26 mouse cellular contexts compared by ENCODE assay signal in the genomic region with DNA sequence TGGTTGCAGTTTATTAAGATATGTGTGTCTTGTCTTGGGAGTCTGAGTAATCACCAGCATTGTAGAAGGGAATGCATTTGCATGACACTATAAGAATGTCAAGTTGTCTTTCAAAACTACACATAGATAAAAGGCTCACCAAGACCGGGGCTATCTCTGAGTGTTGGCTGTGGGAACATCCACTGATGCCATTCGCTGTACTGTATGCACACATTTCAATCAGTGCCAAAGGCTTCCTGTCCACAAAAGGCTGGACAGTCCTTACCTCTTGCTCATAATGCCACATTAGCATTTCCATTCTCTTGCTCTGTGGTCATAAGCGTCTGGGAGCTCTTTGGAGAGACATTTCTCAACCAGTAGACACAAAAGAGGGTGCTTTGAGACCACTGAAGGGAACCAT.
DNase-seq lines count a peak whose midpoint lies in the region; ATAC-seq and TF ChIP-seq lines count a peak whose summit lies in the region.
"Had no signal": no experiment of that assay in that cellular context is flagged by ENCODE, and none has a peak within 500 bp of the region (broad histone marks: within the 10 kb centered on the region; RNA-seq: fewer than 3 reads in every experiment).

No protein-coding gene starts in this region.

- no peak for TF ChIP-seq CTCF in hindbrain, postnatal 0 days (IDR thresholded peaks at IDR 0.05; ENCODE audit: low read depth)

- DNase-seq in forebrain, embryonic 11.5 days (ENCODE audit: low spot score), result no peak
- no peak for DNase-seq in forebrain, embryonic 10.5 days (ENCODE audit: extremely low spot score, low spot score)
- DNase-seq in hindbrain, postnatal 0 days (ENCODE audit: low spot score), result no peak
- DNase-seq in ovary, adult 18-20 months (ENCODE audit: low spot score), result no peak
- DNase-seq: adrenal gland, postnatal 10 days; adrenal gland, postnatal 36 days; cerebellum, adult 11 months; cerebellum, adult 2 months; cerebellum, adult 9-11 months; cerebellum, postnatal 25 days; gastrocnemius, postnatal 25 days; heart, adult 18-20 months; heart, postnatal 10 days; heart, postnatal 36 days; kidney, adult 11 months had no signal

- H3K36me3 ChIP-seq in forebrain, embryonic 11.5 days (ENCODE audit: control insufficient read depth, insufficient read depth, low read length), result no peaks in the 10 kb centered on the region
- no peaks in the 10 kb centered on the region for H3K36me3 ChIP-seq in forebrain, embryonic 10.5 days (replicated peaks)
- no peaks in the 10 kb centered on the region for H3K36me3 ChIP-seq in hindbrain, embryonic 12.5 days
- no peaks in the 10 kb centered on the region for H3K36me3 ChIP-seq in hindbrain, postnatal 0 days (ENCODE audit: insufficient read depth, low read length)
- no peaks in the 10 kb centered on the region for H3K36me3 ChIP-seq in midbrain, embryonic 16.5 days (ENCODE audit: control insufficient read depth, insufficient read depth, low read length)
- H3K36me3 ChIP-seq in midbrain, embryonic 13.5 days, result no peaks in the 10 kb centered on the region
- H3K36me3 ChIP-seq in hindbrain, embryonic 16.5 days (ENCODE audit: control insufficient read depth, insufficient read depth, low read length), result no peaks in the 10 kb centered on the region
- H3K36me3 ChIP-seq: embryonic facial prominence, embryonic 12.5 days; embryonic facial prominence, embryonic 15.5 days; heart, embryonic 12.5 days; heart, embryonic 15.5 days; intestine, embryonic 15.5 days had no signal

- H3K27ac ChIP-seq in forebrain, embryonic 11.5 days (ENCODE audit: low read depth, low read length), result no peak overlapping the region
- H3K27ac ChIP-seq in forebrain, embryonic 10.5 days, result no peak overlapping the region
- H3K27ac ChIP-seq in hindbrain, embryonic 12.5 days, result no peak overlapping the region
- H3K27ac ChIP-seq in hindbrain, postnatal 0 days, result no peak overlapping the region
- H3K27ac ChIP-seq in midbrain, embryonic 16.5 days (ENCODE audit: low read length), result no peak overlapping the region
- H3K27ac ChIP-seq in midbrain, embryonic 13.5 days, result no peak overlapping the region
- H3K27ac ChIP-seq in hindbrain, embryonic 16.5 days (ENCODE audit: low read depth, low read length), result no peak overlapping the region
- H3K27ac ChIP-seq: embryonic facial prominence, embryonic 12.5 days; embryonic facial prominence, embryonic 15.5 days; forebrain, embryonic 13.5 days; heart, embryonic 15.5 days; intestine, embryonic 15.5 days had no signal

- no peaks in the 10 kb centered on the region for H3K9me3 ChIP-seq in forebrain, embryonic 11.5 days (ENCODE audit: control insufficient read depth, low read length)
- H3K9me3 ChIP-seq in forebrain, embryonic 10.5 days, result no peaks in the 10 kb centered on the region
- no peaks in the 10 kb centered on the region for H3K9me3 ChIP-seq in hindbrain, embryonic 12.5 days (replicated peaks)
- no peaks in the 10 kb centered on the region for H3K9me3 ChIP-seq in hindbrain, postnatal 0 days (ENCODE audit: low read length)
- H3K9me3 ChIP-seq in midbrain, embryonic 16.5 days (replicated peaks; ENCODE audit: control insufficient read depth, low read length, poor library complexity, severe bottlenecking), result no peaks in the 10 kb centered on the region
- no peaks in the 10 kb centered on the region for H3K9me3 ChIP-seq in midbrain, embryonic 13.5 days
- no peaks in the 10 kb centered on the region for H3K9me3 ChIP-seq in hindbrain, embryonic 16.5 days (ENCODE audit: control insufficient read depth, low read length)
- H3K9me3 ChIP-seq: embryonic facial prominence, embryonic 12.5 days; embryonic facial prominence, embryonic 15.5 days; forebrain, embryonic 13.5 days; heart, embryonic 12.5 days; heart, embryonic 15.5 days; intestine, embryonic 15.5 days had no signal

- H3K27me3 ChIP-seq in forebrain, embryonic 11.5 days (ENCODE audit: control insufficient read depth, insufficient read depth, low read length), result no peaks in the 10 kb centered on the region
- H3K27me3 ChIP-seq in forebrain, embryonic 10.5 days (ENCODE audit: poor library complexity, severe bottlenecking), result no peaks in the 10 kb centered on the region
- no peaks in the 10 kb centered on the region for H3K27me3 ChIP-seq in hindbrain, embryonic 12.5 days
- no peaks in the 10 kb centered on the region for H3K27me3 ChIP-seq in hindbrain, postnatal 0 days (ENCODE audit: insufficient read depth, low read length)
- no peaks in the 10 kb centered on the region for H3K27me3 ChIP-seq in midbrain, embryonic 16.5 days (ENCODE audit: control insufficient read depth, insufficient read depth, low read depth, low read length)
- H3K27me3 ChIP-seq in midbrain, embryonic 13.5 days, result no peaks in the 10 kb centered on the region
- no peaks in the 10 kb centered on the region for H3K27me3 ChIP-seq in hindbrain, embryonic 16.5 days (replicated peaks; ENCODE audit: control insufficient read depth, insufficient read depth, low read length)
- H3K27me3 ChIP-seq: embryonic facial prominence, embryonic 12.5 days; embryonic facial prominence, embryonic 15.5 days; forebrain, embryonic 13.5 days; heart, embryonic 15.5 days; intestine, embryonic 15.5 days had no signal

- H3K4me2 ChIP-seq in forebrain, embryonic 11.5 days (ENCODE audit: low read depth, low read length, severe bottlenecking), result no peak overlapping the region
- H3K4me2 ChIP-seq in hindbrain, embryonic 12.5 days (replicated peaks), result no peak overlapping the region
- no peak overlapping the region for H3K4me2 ChIP-seq in hindbrain, postnatal 0 days (ENCODE audit: low read depth, low read length)
- no peak overlapping the region for H3K4me2 ChIP-seq in midbrain, embryonic 16.5 days (ENCODE audit: low read length)
- no peak overlapping the region for H3K4me2 ChIP-seq in midbrain, embryonic 13.5 days (replicated peaks)
- H3K4me2 ChIP-seq in hindbrain, embryonic 16.5 days (ENCODE audit: low read length), result no peak overlapping the region
- H3K4me2 ChIP-seq: embryonic facial prominence, embryonic 12.5 days; embryonic facial prominence, embryonic 15.5 days; forebrain, embryonic 13.5 days; heart, embryonic 12.5 days; heart, embryonic 15.5 days; intestine, embryonic 15.5 days had no signal

- no peak overlapping the region for H3K4me3 ChIP-seq in forebrain, embryonic 11.5 days (ENCODE audit: low read depth, low read length)
- no peak overlapping the region for H3K4me3 ChIP-seq in forebrain, embryonic 10.5 days
- H3K4me3 ChIP-seq in hindbrain, embryonic 12.5 days, result no peak overlapping the region
- H3K4me3 ChIP-seq in hindbrain, postnatal 0 days (ENCODE audit: low read length), result no peak overlapping the region
- no peak overlapping the region for H3K4me3 ChIP-seq in midbrain, embryonic 16.5 days (ENCODE audit: low read depth, low read length)
- no peak overlapping the region for H3K4me3 ChIP-seq in midbrain, embryonic 13.5 days (replicated peaks)
- no peak overlapping the region for H3K4me3 ChIP-seq in hindbrain, embryonic 16.5 days (ENCODE audit: low read length)
- H3K4me3 ChIP-seq: embryonic facial prominence, embryonic 12.5 days; embryonic facial prominence, embryonic 15.5 days; forebrain, embryonic 13.5 days; heart, embryonic 12.5 days; heart, embryonic 15.5 days; intestine, embryonic 15.5 days had no signal

- H3K9ac ChIP-seq in forebrain, embryonic 11.5 days (ENCODE audit: low read length), result no peak overlapping the region
- no peak overlapping the region for H3K9ac ChIP-seq in hindbrain, embryonic 12.5 days
- no peak overlapping the region for H3K9ac ChIP-seq in hindbrain, postnatal 0 days (replicated peaks; ENCODE audit: low read length)
- H3K9ac ChIP-seq in midbrain, embryonic 16.5 days (ENCODE audit: low read depth, low read length), result no peak overlapping the region
- no peak overlapping the region for H3K9ac ChIP-seq in midbrain, embryonic 13.5 days (replicated peaks)
- H3K9ac ChIP-seq in hindbrain, embryonic 16.5 days (ENCODE audit: low read depth, low read length), result no peak overlapping the region
- H3K9ac ChIP-seq: embryonic facial prominence, embryonic 12.5 days; embryonic facial prominence, embryonic 15.5 days; forebrain, embryonic 13.5 days; heart, embryonic 12.5 days; heart, embryonic 15.5 days; intestine, embryonic 15.5 days had no signal

- ATAC-seq in forebrain, embryonic 11.5 days (replicated peaks; ENCODE audit: low FRiP score), result peak; percentile 65; the same call in 1 of the 2 replicates
- ATAC-seq in hindbrain, embryonic 12.5 days (ENCODE audit: low FRiP score), result peak; percentile 78
- no peak for ATAC-seq in hindbrain, postnatal 0 days
- 0 out of 2 replicates have a peak, but pooled peaks have one; percentile 28 for ATAC-seq in midbrain, embryonic 16.5 days
- ATAC-seq in midbrain, embryonic 13.5 days, result no peak
- ATAC-seq in hindbrain, embryonic 16.5 days, result peak; percentile 42; the same call in 1 of the 2 replicates
- ATAC-seq: activated CD4-positive, CD25-positive, alpha-beta regulatory T cell, adult 4 months; forebrain, embryonic 13.5 days; intestine, embryonic 15.5 days had no signal

- WGBS in forebrain, embryonic 11.5 days, result 58% methylated on average over 3 of the region's 3 CpGs
- WGBS in forebrain, embryonic 10.5 days, result 77% methylated on average over 3 of the region's 3 CpGs
- WGBS in hindbrain, embryonic 12.5 days, result 56% methylated on average over 3 of the region's 3 CpGs
- WGBS in hindbrain, postnatal 0 days, result 22% methylated on average over 3 of the region's 3 CpGs
- WGBS in midbrain, embryonic 16.5 days, result 38% methylated on average over 3 of the region's 3 CpGs
- WGBS in midbrain, embryonic 13.5 days, result 34% methylated on average over 3 of the region's 3 CpGs
- WGBS in hindbrain, embryonic 16.5 days, result 37% methylated on average over 3 of the region's 3 CpGs

- H3K4me1 ChIP-seq in forebrain, embryonic 11.5 days (replicated peaks; ENCODE audit: control insufficient read depth, insufficient read depth, low read length), result no peaks in the 10 kb centered on the region
- H3K4me1 ChIP-seq in forebrain, embryonic 10.5 days, result no peaks in the 10 kb centered on the region
- no peaks in the 10 kb centered on the region for H3K4me1 ChIP-seq in hindbrain, embryonic 12.5 days
- H3K4me1 ChIP-seq in hindbrain, postnatal 0 days (ENCODE audit: insufficient read depth, low read length), result no peaks in the 10 kb centered on the region
- H3K4me1 ChIP-seq in midbrain, embryonic 16.5 days (ENCODE audit: control insufficient read depth, insufficient read depth, low read length), result no peaks in the 10 kb centered on the region
- no peaks in the 10 kb centered on the region for H3K4me1 ChIP-seq in midbrain, embryonic 13.5 days (replicated peaks)
- H3K4me1 ChIP-seq in hindbrain, embryonic 16.5 days (ENCODE audit: control insufficient read depth, insufficient read depth, low read depth, low read length), result no peaks in the 10 kb centered on the region
- H3K4me1 ChIP-seq: embryonic facial prominence, embryonic 12.5 days; embryonic facial prominence, embryonic 15.5 days; forebrain, embryonic 13.5 days; heart, embryonic 12.5 days; heart, embryonic 15.5 days; intestine, embryonic 15.5 days had no signal

Comparison
In these comparisons a context has a peak if more than half of its experiments do, and no peak if none do; other contexts are left out.
1. ATAC-seq: peak in forebrain, embryonic 11.5 days (single experiment), hindbrain, embryonic 12.5 days (single experiment), midbrain, embryonic 16.5 days (single experiment) and hindbrain, embryonic 16.5 days (single experiment); none in hindbrain, postnatal 0 days (single experiment) and midbrain, embryonic 13.5 days (single experiment).